Mouse (Mus musculus) liver, embryonic 12.5 days (tissue): ENCODE results near the gene Fth1. TPM values are rescaled to one million over a fixed set of nuclear protein-coding genes. Genes with fewer than 3 reads are reported as not detected.
A peak's percentile ranks its signal among the peaks of the same experiment; 100 is the strongest.

Source experiments
- ATAC-seq: fragments of 200-750 bp; cut with Nextera tagmentation; 2 replicates; pipeline ENCODE4 v1.8.0; 2017; ENCODE audit warnings: moderate number of reproducible peaks, mild to moderate bottlenecking, moderate library complexity
- H3K27ac ChIP-seq: fragments of 300-500 bp; sonication (generic); 2 replicates; pipeline ENCODE4 v1.5.1; 2016; ENCODE audit warnings: mild to moderate bottlenecking
- H3K27me3 ChIP-seq: fragments of 300-500 bp; sonication (generic); replicated peaks from 2 replicates; pipeline ENCODE4 v1.6.1; 2016; ENCODE audit warnings: mild to moderate bottlenecking, moderate library complexity
- H3K36me3 ChIP-seq: fragments of 300-500 bp; sonication (generic); 2 replicates; pipeline ENCODE4 v1.6.1; 2016; ENCODE audit warnings: mild to moderate bottlenecking, moderate library complexity
- H3K4me1 ChIP-seq: fragments of 300-500 bp; sonication (generic); 2 replicates; pipeline ENCODE4 v1.6.1; 2016
- H3K4me2 ChIP-seq: fragments of 300-500 bp; sonication (generic); 2 replicates; pipeline ENCODE4 v1.6.1; 2016; ENCODE audit warnings: mild to moderate bottlenecking, moderate library complexity
- H3K4me3 ChIP-seq: fragments of 300-500 bp; sonication (generic); 2 replicates; pipeline ENCODE4 v1.5.1; 2016; ENCODE audit warnings: mild to moderate bottlenecking, moderate library complexity
- H3K9ac ChIP-seq: fragments of 300-500 bp; sonication (generic); 2 replicates; pipeline ENCODE4 v1.6.1; 2016; ENCODE audit warnings: mild to moderate bottlenecking, moderate library complexity
- H3K9me3 ChIP-seq: fragments of 300-500 bp; sonication (generic); replicated peaks from 2 replicates; pipeline ENCODE4 v1.6.1; 2016; ENCODE audit warnings: mild to moderate bottlenecking, moderate library complexity
- WGBS: fragments of 180-500 bp; shearing (Covaris S2); methylation state at CpG from one replicate; pipeline ENCODE4 v1.1.7; 2016; ENCODE audit not compliant: insufficient replicate concordance; 5-methylcytosine and 5-hydroxymethylcytosine counted together
- polyA plus RNA-seq: library from polyadenylated mRNA; unstranded; fragments of >200 nt; fragmentation: Nextera tagmentation; extraction: Ambion mirVana; gene quantifications from 2 replicates; pipeline ENCODE4 v1.2.1, GENCODE M21; 2016

The Fth1 gene
- polyA plus RNA-seq, 1 experiment from 2014 or later, result 5,262 TPM

GRCm38 (mm10) chr19:9985190-9985899, 4.9 kb downstream of the Fth1 start:
- H3K9ac ChIP-seq, result 0 out of 2 replicates have a peak overlapping the region, but pooled peaks have one; percentile 97
- 91% methylated on average over 6 of the region's 6 CpGs for WGBS
- H3K4me1 ChIP-seq, result peaks cover 85% of the 10 kb centered on the region
- peak overlapping the region; percentile 92 for H3K4me3 ChIP-seq
- H3K4me2 ChIP-seq, result peak overlapping the region; percentile 89
- H3K36me3 ChIP-seq, result peaks cover 37% of the 10 kb centered on the region
- peak overlapping the region; percentile 99 for H3K27ac ChIP-seq
- H3K27me3 ChIP-seq, result no peaks in the 10 kb centered on the region
- no peak for ATAC-seq
- no peaks in the 10 kb centered on the region for H3K9me3 ChIP-seq

GRCm38 (mm10) chr19:9985900-9986421, 5.6 kb downstream of the Fth1 start:
- peaks cover 85% of the 10 kb centered on the region for H3K4me1 ChIP-seq
- no peaks in the 10 kb centered on the region for H3K9me3 ChIP-seq
- H3K4me3 ChIP-seq, result 0 out of 2 replicates have a peak overlapping the region, but pooled peaks have one; percentile 92
- no peak overlapping the region for H3K9ac ChIP-seq
- ATAC-seq, result no peak
- H3K27me3 ChIP-seq, result no peaks in the 10 kb centered on the region
- H3K27ac ChIP-seq, result peak overlapping the region; percentile 99
- WGBS, result 78% methylated on average over 2 of the region's 2 CpGs
- H3K4me2 ChIP-seq, result peak overlapping the region; percentile 89
- H3K36me3 ChIP-seq, result peaks cover 37% of the 10 kb centered on the region

GRCm38 (mm10) chr19:9987192-9987591, 6.8 kb downstream of the Fth1 start:
- no peak overlapping the region for H3K9ac ChIP-seq
- peak overlapping the region; percentile 99 for H3K27ac ChIP-seq
- peaks cover 82% of the 10 kb centered on the region for H3K4me1 ChIP-seq
- no peak overlapping the region for H3K4me2 ChIP-seq
- H3K27me3 ChIP-seq, result no peaks in the 10 kb centered on the region
- ATAC-seq, result no peak
- H3K9me3 ChIP-seq, result no peaks in the 10 kb centered on the region
- WGBS, result 43% methylated on average over 6 of the region's 6 CpGs
- H3K4me3 ChIP-seq, result no peak overlapping the region
- peaks cover 37% of the 10 kb centered on the region for H3K36me3 ChIP-seq

GRCm38 (mm10) chr19:9987593-9987992, 7.2 kb downstream of the Fth1 start:
- no peak for ATAC-seq
- H3K4me1 ChIP-seq, result peaks cover 86% of the 10 kb centered on the region
- no peak overlapping the region for H3K9ac ChIP-seq

GRCm38 (mm10) chr19:9989171-9989883, 8.9 kb downstream of the Fth1 start:
- WGBS, result 53% methylated on average over 17 of the region's 17 CpGs
- ATAC-seq, result peak; percentile 19; the same call in 1 of the 2 replicates
- H3K4me1 ChIP-seq, result peaks cover 88% of the 10 kb centered on the region
- H3K4me3 ChIP-seq, result 0 out of 2 replicates have a peak overlapping the region, but pooled peaks have one; percentile 1
- peaks cover 28% of the 10 kb centered on the region for H3K36me3 ChIP-seq
- H3K4me2 ChIP-seq, result peak overlapping the region; percentile 53
- H3K9me3 ChIP-seq, result no peaks in the 10 kb centered on the region
- H3K27ac ChIP-seq, result peak overlapping the region; percentile 81
- peak overlapping the region; percentile 19 for H3K9ac ChIP-seq
- H3K27me3 ChIP-seq, result no peaks in the 10 kb centered on the region

More at GRCm38 (mm10) chr19:9987593-9987992, 7.2 kb downstream of the Fth1 start:
- Histone ChIP-seq H3K27ac (peak overlapping the region; percentile 99), H3K4me2 (no peak overlapping the region), H3K4me3 (no peak overlapping the region), H3K27me3 (no peaks in the 10 kb centered on the region), H3K36me3 (peaks cover 37% of the 10 kb centered on the region), H3K9me3 (no peaks in the 10 kb centered on the region)

- peak overlapping the region; percentile 53 for H3K4me2 ChIP-seq
- peak overlapping the region; percentile 19; the same call in 1 of the 2 replicates for H3K9ac ChIP-seq
- no peaks in the 10 kb centered on the region for H3K27me3 ChIP-seq
- peak overlapping the region; percentile 81 for H3K27ac ChIP-seq
- peaks cover 82% of the 10 kb centered on the region for H3K4me1 ChIP-seq
- no peaks in the 10 kb centered on the region for H3K9me3 ChIP-seq
- peaks cover 23% of the 10 kb centered on the region for H3K36me3 ChIP-seq
- H3K4me3 ChIP-seq, result no peak overlapping the region
- ATAC-seq, result peak; percentile 72
These were observed 9.5 kb downstream of the Fth1 start for GRCm38 (mm10) chr19:9989884-9990256.

GRCm38 (mm10) chr19:9991304-9991703, 10.9 kb downstream of the Fth1 start:
- WGBS, result 14% methylated on average over 5 of the region's 5 CpGs
- no peak overlapping the region for H3K4me3 ChIP-seq
- no peak overlapping the region for H3K4me2 ChIP-seq
- peak; percentile 14; the same call in 1 of the 2 replicates for ATAC-seq
- H3K9ac ChIP-seq, result no peak overlapping the region; the same call in 1 of the 2 replicates
- H3K27ac ChIP-seq, result peak overlapping the region; percentile 81; the same call in 1 of the 2 replicates
- H3K4me1 ChIP-seq, result peaks cover 69% of the 10 kb centered on the region
- H3K27me3 ChIP-seq, result no peaks in the 10 kb centered on the region
- no peaks in the 10 kb centered on the region for H3K9me3 ChIP-seq
- H3K36me3 ChIP-seq, result peaks cover 8% of the 10 kb centered on the region

- ATAC-seq, result no peak; the same call in 1 of the 2 replicates
- Histone ChIP-seq H3K27me3 (0 out of 2 replicates have a peak, but pooled peaks cover 2% of the 10 kb centered on the region), H3K9me3 (no peaks in the 10 kb centered on the region), H3K36me3 (no peaks in the 10 kb centered on the region), H3K4me3 (peak overlapping the region; percentile 29), H3K4me1 (peaks cover 68% of the 10 kb centered on the region), H3K4me2 (peak overlapping the region; percentile 63), H3K9ac (peak overlapping the region; percentile 42), H3K27ac (no peak overlapping the region)
- 50% methylated on average over 26 of the region's 26 CpGs for WGBS
These were observed 11.9 kb downstream of the Fth1 start for GRCm38 (mm10) chr19:9992011-9992958.

GRCm38 (mm10) chr19:9993036-9993656, 12.7 kb downstream of the Fth1 start:
- H3K9me3 ChIP-seq, result no peaks in the 10 kb centered on the region
- peaks cover 61% of the 10 kb centered on the region for H3K4me1 ChIP-seq
- peak; percentile 61 for ATAC-seq
- H3K27me3 ChIP-seq, result peaks cover 10% of the 10 kb centered on the region; the same call in 1 of the 2 replicates
- peak overlapping the region; percentile 29 for H3K4me3 ChIP-seq
- 7% methylated on average over 17 of the region's 17 CpGs for WGBS
- peak overlapping the region; percentile 42 for H3K9ac ChIP-seq
- H3K36me3 ChIP-seq, result no peaks in the 10 kb centered on the region
- peak overlapping the region; percentile 63 for H3K4me2 ChIP-seq
- no peak overlapping the region for H3K27ac ChIP-seq

GRCm38 (mm10) chr19:9997204-9998062, 17.0 kb downstream of the Fth1 start:
- Histone ChIP-seq H3K27me3 (peaks cover 19% of the 10 kb centered on the region; the same call in 1 of the 2 replicates), H3K4me2 (no peak overlapping the region), H3K4me1 (peaks cover 22% of the 10 kb centered on the region), H3K27ac (no peak overlapping the region), H3K9ac (no peak overlapping the region), H3K4me3 (no peak overlapping the region), H3K9me3 (0 out of 2 replicates have a peak, but pooled peaks cover 4% of the 10 kb centered on the region), H3K36me3 (no peaks in the 10 kb centered on the region)
- ATAC-seq, result no peak
- WGBS, result 59% methylated on average over 12 of the region's 12 CpGs
